Mouse (Mus musculus): Measurements from ENCODE around the gene Plcb2. TPM values are rescaled to one million over a fixed set of nuclear protein-coding genes. Genes with fewer than 3 reads are reported as not detected.

Plcb2 gene
- total RNA-seq (2021): 1 to 10 TPM; 1.9 to 2.8 TPM

- no peak for DNase-seq (ENCODE audit: low spot score)
- intact Hi-C loops (cut with DNase I): loop anchor here (2.0 kb wide), 1 partner anchor 28 kb away; no protein-coding TSS in a partner anchor
Measured at GRCm38 (mm10) chr2:118728337-118728736, at the start of gene Plcb2. Plcb2 (minus strand) TSS chr2:118728438.

DNA sequence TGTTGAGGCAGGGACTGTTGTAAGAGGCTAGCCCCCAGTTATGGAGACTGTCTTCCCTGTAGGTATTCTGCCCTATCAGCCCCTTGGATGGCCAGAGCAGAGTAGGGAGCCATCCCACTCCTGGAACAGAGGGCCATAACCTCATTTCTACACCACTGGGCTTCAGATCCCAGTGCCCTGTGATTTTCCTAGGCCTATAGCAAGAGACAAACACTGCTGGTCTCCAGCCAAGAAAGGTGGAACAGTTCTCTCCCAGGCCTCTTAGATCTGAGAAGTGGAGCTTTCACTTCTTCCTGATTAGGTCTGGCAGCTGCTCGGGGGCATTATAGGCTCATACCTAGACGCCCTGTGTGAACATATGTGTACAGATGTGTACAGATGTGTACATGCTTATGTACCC is 48.1 kb upstream of the Plcb2 start:
- no peak for DNase-seq (ENCODE audit: low spot score)
- intact Hi-C loops (cut with DNase I): no loop called here

DNA sequence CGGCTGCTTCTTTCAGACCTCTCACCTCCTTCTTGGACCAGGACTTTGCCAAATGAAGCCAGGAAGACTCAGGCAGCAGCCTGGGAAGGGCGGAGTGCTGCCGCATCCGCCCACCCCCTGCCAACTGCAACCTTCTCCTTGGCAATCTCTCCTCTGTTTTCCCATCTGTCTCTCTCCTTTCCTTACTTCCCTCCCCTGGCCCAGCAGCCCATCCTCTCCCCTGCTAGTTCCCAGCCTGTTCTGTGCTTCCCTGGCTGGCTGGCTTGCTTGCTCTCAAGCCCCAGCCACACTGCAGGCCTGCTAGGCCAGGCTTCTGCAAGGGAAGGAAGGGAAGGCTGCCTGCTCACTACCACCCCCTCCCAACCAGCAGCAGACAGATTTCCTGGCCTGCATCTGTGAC is 47.6 kb upstream of the Plcb2 start:
- intact Hi-C loops (cut with DNase I): no loop called here
- DNase-seq (ENCODE audit: low spot score): no peak

DNA sequence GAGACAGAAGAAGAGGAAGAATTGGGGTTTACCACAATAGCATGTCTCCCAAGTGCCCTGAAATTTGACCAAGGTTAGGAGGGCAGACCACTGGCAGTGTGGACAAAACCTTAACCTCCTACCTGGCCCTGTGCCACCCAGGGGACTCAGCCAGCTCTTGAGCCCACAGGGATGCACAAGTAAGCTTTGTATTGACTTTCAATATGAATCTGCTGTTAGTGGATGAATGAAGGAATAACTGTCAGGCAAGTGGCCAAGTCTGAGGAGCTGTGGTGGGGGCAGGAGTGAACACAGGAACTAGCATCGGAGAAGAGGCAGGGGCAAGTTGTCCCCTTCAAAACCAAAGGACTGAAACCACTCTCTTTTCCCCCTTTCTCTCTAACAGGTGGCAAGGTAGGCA is 47.2 kb upstream of the Plcb2 start:
- intact Hi-C loops (cut with DNase I): no loop called here
- DNase-seq (ENCODE audit: low spot score): no peak

DNA sequence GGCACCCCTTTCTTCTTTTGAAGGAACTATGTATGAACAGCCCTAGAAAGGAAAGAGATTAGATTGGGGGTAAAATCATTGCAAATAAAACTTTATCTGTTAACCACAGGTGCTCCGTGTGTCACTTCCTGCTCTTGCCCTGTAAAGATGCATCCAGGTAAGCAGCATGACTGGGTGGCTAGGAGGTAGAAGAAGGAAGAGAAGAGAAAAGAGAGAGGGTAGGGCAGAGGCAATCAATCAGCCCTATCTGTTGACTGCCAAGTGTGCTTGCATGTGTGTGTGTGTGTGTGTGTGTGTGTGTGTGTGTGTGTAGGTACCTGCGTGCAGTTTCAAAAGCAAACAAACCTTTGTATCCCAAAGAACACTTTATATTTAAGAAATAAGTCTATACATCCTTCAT is 46.3 kb upstream of the Plcb2 start:
- intact Hi-C loops (cut with DNase I): no loop called here
- no peak for DNase-seq (ENCODE audit: low spot score)

- intact Hi-C loops (cut with DNase I): no loop called here
- DNase-seq (ENCODE audit: low spot score): no peak
Measured at GRCm38 (mm10) chr2:118772158-118772874, 44.1 kb upstream of the Plcb2 start, which contains the start of gene Phgr1. Phgr1 (plus strand) TSS chr2:118772769.

DNA sequence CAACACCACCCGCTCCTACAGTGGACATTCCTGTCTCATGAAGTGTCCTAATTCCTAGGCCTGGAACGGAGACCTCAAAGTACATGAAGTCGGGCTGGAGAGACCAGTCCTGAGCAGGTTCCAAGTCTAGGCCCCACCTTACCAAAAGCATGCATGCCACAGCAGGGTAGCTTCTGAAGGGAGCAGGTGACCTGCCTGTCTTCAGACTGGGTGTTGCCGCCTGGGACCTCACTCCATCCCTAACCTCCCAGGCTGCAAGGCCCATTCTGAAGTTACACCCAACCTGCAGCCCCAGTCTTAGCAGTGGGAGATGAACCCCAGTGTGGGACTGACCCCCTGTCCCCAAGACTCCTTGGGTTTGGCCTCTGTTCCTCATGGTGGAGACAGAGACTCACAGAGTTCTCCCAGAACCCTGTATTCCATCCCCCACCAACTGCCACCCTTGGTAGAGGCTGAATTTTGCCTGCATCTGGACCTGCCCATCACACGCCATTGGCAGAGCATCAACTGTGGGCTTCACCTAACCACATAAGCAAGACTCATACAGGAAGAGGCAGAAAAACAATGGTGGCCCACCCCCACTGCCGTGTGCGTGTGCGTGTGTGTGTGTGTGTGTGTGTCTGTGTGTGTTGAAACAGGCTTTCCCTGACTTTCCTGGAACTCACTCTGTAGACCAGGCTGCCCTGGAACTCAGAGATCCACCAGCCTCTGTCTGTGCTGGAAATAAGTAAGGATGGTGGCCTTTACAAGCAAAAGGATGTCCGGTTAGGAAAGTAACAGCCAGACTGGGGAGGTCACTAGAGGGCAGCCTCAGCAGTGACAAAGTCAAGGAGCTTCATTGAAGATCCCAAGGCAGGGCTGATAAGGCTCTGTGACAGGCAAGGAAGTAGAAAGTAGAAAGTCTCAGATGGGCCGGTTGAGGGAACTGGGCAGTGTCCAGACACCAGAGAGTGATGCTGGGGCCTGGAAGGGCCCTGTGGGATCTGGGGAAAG is 38.1 kb upstream of the Plcb2 start:
- DNase-seq (ENCODE audit: low spot score): no peak
- intact Hi-C loops (cut with DNase I): loop anchor here (5.0 kb wide), 1 partner anchor 206 kb away; no protein-coding TSS in a partner anchor

GRCm38 (mm10) chr2:118764875-118765274 is 36.6 kb upstream of the Plcb2 start:
- DNase-seq (ENCODE audit: low spot score): no peak
- intact Hi-C loops (cut with DNase I): loop anchor here (2.0 to 5.0 kb wide), 2 partner anchors 118 to 207 kb away; no protein-coding TSS in a partner anchor

- no peak for DNase-seq (ENCODE audit: low spot score)
- intact Hi-C loops (cut with DNase I): loop anchor here (2.0 kb wide), 1 partner anchor 119 kb away; no protein-coding TSS in a partner anchor
Measured at GRCm38 (mm10) chr2:118764094-118764831, 36.0 kb upstream of the Plcb2 start.

DNA sequence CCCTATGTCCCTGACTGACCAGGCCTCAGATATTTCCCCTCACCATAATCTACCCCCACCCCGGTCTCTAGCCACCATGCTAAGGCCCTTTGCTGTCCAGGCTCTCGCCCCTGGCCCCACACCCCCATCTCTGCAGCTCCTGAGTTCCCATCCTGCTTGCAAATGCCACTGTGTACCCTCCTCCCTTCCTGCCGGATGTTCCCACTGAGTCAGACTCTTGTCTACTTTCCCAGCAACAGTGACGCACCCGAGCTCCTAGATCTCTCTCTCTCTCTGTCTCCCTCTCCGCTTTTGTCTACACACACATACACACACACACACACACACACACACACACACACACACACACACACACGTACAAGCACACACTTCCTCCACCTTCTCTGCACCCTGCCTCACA is 35.2 kb upstream of the Plcb2 start:
- peak; percentile 47 for DNase-seq (ENCODE audit: low spot score)
- intact Hi-C loops (cut with DNase I): no loop called here

DNA sequence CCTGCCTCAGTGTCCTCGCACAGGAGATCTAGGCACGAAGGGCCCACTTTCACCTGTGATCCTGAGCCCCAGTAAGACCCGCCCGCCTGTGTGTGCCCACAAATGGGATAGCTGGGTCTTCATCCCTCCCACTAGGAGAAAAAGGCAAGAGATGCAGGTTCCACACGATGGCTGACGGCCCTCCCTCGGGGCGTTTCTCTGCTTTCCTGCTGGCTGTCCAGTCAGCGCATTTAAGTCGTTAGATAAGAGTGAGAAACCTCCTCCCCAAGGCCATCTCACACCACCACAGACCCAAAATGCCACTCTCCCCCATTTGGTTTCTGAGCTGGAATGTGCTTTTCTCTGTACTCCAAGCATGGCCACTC is 34.5 kb upstream of the Plcb2 start:
- no peak for DNase-seq (ENCODE audit: low spot score)
- intact Hi-C loops (cut with DNase I): no loop called here

DNA sequence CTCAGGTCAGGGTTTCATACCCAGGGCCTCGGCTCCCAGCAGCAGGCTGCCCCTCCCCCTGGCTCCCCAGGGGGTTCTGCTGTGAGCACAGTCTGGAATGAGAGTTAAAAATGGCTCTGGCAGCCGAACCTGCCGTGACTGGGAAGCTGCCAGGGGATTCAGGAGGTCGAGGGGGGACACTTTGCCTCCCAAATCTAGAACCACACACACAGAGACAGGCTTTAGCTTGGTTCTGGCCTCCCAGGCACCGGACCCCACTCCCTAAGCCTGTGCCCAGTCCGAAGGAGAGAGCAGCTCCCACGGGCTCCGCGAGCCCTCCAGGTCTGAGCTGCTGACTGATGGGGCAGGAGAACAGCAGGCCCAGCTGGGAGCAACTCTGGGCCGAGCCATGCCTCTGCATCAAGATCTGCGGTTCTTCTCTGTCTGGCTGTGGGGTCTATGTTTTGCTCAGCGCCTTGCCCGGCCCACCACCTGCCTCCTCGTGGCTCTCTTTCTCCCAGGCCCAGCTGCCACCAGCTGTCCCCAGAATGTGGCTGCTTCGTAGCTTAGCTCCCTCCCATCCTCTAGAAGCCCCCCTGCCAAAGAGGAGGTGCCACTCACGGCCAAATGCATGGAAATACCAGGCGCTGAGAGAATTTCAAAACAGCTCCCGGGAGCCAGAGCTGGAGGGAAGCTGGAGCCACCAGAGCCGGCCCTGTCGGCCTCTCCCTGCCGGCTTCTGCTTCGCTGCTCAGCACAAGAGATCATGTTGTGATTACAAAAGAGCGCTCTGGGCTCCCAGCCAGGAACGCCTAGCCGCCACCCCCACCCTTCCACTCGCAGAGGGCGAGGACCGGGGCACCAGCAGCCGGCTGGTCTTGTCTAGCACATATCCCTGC is 33.9 kb upstream of the Plcb2 start, which contains the start of gene Ccdc9b:
Gene Ccdc9b, minus strand, starts transcription at position 756 of the 878 bp plus-strand sequence.
- intact Hi-C loops (cut with DNase I): loop anchor here (1.0 kb wide), 1 partner anchor 17 kb away; the partner anchor contains the start of gene Inafm2
- peak; percentile 84 for DNase-seq (ENCODE audit: low spot score)

GRCm38 (mm10) chr2:118761358-118761757 is 33.1 kb upstream of the Plcb2 start:
- DNase-seq (ENCODE audit: low spot score): no peak
- intact Hi-C loops (cut with DNase I): loop anchor here (1.0 kb wide), 1 partner anchor 16 kb away; the partner anchor contains the start of gene Inafm2

DNA sequence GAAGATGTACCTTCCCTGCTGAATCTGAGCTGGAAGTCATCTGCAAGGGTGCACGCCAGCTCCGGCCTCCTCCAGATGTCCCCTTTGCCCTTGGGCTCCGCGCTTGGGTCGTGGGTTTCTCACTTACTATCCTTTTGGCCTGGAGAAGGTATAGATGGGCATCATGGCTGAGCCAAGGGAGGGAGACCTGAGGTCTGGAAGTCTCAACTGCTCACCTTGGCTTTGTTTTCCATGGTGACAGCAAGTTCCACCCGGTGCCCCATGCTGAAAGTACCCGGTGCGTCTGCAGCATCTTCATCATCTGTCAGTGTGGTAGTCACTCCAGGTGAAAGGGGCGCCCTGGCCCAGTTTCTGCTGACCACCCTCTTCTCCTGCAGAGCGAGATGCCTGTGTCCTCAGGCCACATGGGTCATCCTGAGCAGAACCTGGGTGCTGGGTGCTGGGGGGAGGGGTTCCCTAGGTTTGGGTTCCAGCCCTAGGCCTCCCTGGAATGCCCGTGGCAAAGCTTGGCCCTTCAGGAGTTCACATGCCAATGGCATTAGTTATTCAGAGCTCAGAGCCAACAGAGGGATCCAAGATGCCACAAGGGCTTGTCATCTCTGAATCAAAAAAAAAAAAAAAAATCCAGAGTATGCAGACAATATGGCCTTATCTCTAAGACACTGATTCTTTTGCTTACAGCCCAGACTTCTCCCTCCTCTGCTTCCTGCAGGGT is 32.2 kb upstream of the Plcb2 start:
- no peak for DNase-seq (ENCODE audit: low spot score)
- intact Hi-C loops (cut with DNase I): loop anchor here (1.0 kb wide), 1 partner anchor 15 kb away; the partner anchor contains the start of gene Inafm2

DNA sequence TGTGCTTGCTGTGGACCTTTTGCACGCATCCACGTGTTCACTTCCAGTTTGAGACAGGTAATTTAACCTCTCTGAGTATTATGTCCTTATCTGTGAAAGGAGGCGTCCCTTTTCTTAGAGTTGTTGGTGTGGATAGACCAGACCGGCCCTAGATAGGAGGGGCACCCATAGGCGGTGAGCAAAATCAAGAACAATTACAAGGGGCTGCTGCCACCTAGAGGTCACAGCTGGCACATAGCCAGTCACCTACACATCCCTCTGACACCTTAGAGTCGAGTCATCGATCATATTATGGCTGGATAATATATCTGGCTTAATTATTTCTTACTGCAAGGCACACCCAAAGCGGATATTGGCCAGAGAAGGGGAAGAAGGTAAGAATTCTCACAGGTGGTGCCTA is 31.6 kb upstream of the Plcb2 start:
- DNase-seq (ENCODE audit: low spot score): no peak

DNA sequence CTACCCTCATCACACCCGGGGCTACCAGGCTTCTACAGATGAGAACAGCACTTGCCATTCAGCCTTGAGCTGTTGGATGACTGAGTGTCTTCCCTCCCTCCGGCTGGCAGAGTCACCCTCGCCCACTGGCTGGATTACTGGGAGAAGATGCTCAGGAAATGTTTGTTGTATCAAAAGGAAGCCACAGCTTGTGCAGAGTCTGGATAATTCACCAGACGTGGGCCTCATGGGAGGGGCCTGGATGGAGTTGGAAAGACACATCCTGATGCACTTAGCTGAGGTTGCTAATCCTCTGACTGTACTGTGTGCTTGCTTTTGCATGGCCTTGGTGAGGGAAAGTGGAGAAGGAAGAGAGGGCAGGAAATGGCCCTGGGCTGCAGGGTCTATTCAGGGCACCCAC is 27.9 kb upstream of the Plcb2 start:
- intact Hi-C loops (cut with DNase I): no loop called here
- DNase-seq (ENCODE audit: low spot score): no peak

More for the DNA sequence above, 31.6 kb upstream of the Plcb2 start:
- intact Hi-C loops (cut with DNase I): no loop called here

GRCm38 (mm10) chr2:118755407-118755806 is 27.2 kb upstream of the Plcb2 start:
- intact Hi-C loops (cut with DNase I): no loop called here
- no peak for DNase-seq (ENCODE audit: low spot score)

- DNase-seq (ENCODE audit: low spot score): no peak
- intact Hi-C loops (cut with DNase I): no loop called here
Measured at GRCm38 (mm10) chr2:118754143-118754542, 25.9 kb upstream of the Plcb2 start.
